Mouse (Mus musculus): ENCODE results near the gene Gm9918.

Gm9918 gene

DNA sequence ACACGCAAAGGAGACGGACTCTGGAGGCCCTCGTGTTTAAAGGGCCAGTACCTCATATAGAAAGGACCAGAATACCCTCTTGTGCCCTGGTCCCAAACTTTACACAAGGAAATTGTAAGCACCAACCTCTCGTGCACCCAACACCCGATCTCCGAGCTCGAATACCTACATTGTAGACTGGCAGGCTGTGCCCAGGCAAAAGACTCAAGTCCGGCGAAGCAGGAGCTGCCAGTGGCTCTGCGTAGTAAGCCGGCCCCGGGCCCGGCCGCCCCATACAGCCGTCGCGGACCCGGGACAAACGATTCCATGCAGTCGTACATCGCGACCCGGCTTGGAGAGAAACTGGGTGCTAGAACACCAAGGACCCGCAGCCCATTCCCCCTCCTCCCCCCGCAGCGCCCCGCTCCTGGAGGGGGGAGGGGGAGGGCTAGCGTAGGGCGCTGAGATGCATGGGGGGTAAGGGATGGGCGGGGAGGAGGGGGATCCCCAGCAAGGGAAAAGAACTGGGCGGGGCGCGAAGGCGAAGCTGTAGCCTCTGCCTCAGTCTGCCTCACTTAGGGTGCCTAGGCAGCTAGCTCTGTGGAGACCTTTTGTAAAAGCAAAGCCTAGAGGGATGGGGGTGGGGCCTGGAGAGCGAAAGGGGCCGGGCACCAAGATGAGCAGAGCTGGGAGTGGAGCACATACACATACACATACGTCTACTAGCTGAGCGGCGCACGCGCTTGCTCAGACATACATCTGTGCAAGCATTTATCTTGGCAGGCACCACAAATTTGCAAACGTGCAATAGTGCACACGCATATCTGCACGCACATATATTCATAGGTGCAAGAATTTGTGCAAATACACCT, 24.2 kb upstream of the Gm9918 start:
- DNase-seq (ENCODE audit: low spot score in 2 of 2) = peak; percentile 72 to 79

DNA sequence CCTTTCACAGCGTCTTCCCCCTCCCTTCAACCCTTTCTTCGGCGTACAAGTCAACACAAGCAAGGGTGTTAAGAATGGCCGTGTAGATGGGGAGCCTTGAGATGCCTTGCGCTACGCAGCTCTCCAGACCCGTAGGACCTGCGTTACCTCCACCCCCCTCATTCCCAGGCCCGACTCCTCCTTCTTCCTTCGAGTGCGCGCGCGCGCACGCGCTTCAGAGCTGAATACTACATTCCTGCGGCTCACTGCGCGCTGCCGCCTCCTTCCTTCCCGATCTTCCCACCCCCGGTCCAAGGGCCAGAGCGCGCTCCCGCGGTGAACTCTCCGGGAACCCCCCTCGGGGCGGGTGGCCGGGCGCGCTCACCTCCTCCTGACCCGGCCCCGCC, 23.5 kb upstream of the Gm9918 start:
- DNase-seq (ENCODE audit: low spot score in 2 of 2) = peak; percentile 86 to 89

DNA sequence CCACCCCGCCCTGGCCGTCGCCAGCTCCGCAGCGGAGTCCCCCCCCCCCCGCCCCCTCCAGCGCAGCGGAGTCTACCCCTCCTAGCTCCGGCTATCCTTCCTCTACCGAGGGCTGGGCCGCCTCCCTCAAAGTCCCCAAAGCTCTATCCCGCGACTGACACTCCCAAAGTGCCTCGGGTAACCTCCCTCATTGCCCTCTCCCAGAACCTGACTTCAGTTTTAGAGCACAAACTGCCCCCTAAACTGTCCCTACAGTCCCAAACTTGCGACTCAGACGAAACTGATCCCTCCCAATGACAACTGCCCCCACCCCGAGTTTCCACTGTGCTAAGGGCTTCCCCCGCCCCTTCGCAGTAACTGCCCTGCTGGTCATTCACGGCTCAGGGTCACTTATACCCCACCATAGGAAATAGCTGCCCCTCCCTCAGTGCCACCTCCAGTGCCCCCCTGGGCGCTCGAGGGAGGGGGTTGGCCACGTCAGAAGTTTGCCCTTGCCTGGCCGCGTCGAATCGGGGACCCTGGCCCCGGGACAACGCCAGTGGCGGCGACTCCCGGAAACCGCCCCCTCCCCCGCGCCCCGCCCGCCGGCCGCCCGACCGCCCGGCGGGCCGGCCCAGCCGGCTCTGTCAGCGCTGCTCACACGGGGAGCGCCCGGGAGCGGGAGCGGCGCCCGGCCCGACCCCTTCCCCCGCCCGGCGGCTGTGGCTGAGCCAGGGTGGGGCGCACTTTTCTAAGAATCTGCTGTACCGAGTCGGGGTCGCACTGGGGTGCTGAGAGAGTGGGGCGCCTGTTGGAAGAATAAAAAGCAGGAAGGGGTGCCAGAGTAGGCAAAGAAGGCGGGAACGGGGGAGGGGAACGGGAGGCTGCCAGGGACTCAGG, 22.9 kb upstream of the Gm9918 start:
- DNase-seq (ENCODE audit: low spot score in 2 of 2) = no peak

DNA sequence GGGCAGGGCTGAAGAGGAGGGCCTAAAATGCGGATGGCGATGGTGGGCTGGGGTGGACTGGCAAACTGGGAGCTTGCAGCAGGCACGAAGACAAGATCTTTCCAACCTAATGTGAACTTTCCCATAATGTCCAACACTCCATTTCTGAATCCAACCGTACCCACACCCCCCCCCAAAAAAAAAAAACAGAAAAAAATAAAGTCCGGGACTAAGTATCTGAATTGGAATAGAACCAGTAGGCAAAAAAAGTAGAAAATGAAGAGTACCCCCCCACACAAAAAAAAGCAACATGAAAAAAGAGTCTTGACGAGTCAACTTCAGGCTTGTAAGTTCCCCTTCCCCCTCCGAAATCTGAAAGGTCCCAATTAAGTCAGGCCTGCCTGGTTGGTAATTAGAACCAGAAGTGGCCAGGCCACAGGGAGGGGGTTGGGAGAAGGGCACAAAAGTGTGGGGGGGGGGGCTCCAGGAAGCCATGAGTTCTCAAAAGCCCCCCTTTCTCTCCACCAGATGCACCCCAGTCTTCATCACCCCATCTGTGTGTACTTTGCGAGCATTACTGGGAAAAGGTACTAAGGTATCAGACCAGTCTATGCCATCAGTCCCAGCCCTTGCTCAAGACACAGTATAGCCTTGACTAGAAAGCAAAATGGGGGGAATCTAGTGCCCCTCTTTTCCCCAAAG, 22.1 kb upstream of the Gm9918 start:
- no peak for DNase-seq (ENCODE audit: low spot score in 2 of 2)

DNA sequence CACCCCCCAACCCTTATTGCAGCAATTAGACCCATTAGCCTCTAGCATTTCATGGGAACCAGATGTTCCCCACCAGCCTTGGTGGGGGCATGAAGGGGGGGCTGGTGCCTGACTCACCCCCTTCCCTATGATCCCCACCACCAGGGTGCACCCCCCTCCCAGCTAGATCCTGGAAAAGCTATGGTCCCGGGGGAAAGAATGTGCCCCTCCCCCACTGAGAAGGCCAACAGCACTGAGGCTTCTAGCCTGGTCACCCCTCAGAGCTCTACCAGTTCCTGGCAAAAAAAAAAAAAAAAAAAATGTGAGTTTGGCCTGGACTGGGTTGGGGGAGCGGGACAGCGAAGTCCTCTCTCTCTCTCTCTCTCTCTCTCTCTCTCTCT, 21.6 kb upstream of the Gm9918 start:
- DNase-seq (ENCODE audit: low spot score in 2 of 2) = no peak

DNA sequence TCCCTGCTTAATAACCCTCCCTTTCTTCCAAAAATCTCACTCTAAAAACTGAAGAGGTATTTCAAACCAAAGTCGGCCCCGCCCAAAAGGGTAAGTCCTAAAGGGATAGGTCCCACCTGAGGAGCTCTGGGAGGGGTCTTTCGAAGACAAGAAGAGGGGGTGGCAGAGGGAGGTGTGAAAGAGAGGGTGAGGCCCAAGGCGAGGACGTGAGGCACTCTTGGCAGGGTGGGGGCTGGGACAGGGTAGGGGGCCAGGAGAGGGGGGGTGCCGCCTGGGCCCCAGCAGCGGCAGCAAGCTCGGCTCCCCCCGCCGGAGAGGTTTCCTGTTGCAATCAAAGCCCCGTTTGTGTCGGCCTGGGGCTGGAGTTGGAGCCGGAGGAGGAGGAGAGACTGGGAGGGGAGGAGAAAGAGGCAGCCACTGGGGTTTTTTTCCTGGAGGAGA, 21.1 kb upstream of the Gm9918 start:
- DNase-seq (ENCODE audit: low spot score in 2 of 2) = no peak

DNA sequence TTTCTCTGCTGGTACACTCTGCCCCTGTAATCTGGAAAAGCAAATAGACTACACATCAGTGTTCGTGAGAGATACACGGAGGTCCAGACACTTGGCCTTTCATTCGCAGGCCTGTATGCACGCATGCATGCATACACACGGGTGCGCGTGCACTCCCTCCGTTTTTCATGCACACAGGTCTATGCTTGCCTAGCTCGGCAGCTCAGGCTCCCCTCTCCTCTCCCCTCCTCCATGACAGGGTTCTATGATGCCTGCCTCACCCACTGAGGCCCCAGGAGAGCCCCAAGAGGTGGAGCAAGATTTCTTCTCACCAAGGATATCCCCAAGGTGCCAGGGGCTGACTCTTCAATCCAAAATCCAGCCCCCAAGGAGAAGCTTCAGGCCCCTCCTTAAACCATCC, 20.4 kb upstream of the Gm9918 start:
- no peak for DNase-seq (ENCODE audit: low spot score in 2 of 2)

DNA sequence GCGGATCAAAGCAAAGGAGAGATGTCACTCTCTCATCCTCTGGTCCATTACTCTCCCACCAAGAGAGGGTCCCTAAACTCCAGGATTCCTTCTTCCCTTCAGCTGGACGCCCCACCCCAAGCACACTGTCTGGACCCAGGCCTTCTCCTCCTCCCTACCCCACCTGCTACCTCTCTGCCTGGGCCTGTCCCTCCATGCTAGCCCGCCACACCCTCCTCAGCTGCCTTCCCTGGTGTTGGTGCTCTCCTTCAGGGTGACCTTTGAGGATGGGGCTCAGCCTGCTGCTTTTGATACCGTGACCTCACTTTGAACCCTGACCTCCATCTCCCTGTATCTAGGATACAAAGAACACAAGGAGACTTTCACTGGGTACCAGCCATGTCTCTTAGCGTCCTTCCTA, 19.8 kb upstream of the Gm9918 start:
- no peak for DNase-seq (ENCODE audit: low spot score in 2 of 2)

DNA sequence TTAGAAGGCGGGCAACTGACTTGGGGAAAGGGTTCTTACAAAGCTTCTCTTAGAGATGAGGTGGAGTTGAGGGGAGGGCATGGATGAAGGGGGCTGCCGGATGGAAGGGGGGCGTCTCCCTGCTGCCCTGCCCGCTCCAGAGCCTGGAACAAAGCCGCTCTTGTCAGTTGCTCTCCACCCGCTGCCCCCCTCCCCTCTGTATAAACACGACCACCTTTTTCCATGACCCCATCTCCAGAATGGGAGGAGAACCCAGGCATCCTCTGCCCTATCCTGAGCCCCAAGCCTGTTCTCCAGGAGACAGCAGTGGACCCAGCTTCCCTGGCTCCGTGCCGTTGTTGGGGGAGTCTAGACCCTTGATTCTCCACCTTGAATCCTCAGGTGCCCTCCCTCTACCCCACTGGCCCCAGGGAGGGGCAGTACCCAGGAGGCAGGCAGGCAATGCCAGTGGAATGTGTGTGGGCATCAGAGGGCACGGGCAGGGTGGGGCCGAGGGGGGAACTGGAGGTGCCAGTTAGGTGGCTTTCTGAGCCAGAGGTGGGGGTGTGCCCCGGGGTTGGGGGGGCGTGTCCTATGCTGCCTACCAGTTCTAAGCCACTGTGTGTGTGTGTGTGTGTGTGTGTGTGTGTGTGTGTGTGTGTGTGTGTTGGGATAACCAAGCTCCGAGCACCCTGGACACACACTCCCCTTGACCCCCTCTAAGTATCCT, 14.7 kb upstream of the Gm9918 start:
- no peak for DNase-seq (ENCODE audit: low spot score in 2 of 2)

DNA sequence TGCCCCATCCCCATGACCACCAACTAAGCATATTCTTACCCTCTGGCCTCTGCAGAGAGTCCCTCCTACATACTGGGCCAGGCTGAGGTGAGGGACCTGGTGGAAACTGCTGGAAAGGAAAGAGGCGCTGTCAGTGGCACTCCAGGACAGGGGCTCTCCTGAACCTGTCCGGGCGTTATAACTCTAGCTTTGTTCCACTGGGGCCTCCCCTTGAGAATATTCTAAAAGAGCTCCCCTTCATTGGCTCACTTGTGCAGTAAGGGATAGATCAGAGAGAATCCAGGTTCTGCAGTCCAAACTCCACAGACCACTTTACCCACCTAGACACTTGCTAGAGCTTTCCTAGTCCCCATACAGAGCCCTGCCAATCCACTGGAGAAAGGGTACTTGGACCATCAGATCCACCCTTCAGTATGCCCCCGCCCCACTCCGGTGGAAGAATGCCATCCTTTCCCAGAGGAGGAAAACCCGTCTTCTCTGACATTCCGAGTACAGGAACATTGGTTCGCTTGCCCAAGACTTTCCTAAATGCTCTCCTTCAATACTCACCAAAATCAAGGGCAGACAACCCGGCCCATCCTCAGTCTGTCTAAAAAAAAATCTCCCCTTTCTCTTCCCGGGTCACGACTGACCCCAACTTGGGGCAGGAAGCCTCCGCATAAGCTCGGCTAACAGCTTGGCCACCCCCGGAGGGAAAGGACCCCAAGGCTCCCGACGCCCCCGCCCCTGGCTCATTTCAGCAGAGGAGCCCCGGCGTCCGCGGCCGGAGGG, 13.7 kb upstream of the Gm9918 start:
- DNase-seq (ENCODE audit: low spot score in 2 of 2) = no peak

DNA sequence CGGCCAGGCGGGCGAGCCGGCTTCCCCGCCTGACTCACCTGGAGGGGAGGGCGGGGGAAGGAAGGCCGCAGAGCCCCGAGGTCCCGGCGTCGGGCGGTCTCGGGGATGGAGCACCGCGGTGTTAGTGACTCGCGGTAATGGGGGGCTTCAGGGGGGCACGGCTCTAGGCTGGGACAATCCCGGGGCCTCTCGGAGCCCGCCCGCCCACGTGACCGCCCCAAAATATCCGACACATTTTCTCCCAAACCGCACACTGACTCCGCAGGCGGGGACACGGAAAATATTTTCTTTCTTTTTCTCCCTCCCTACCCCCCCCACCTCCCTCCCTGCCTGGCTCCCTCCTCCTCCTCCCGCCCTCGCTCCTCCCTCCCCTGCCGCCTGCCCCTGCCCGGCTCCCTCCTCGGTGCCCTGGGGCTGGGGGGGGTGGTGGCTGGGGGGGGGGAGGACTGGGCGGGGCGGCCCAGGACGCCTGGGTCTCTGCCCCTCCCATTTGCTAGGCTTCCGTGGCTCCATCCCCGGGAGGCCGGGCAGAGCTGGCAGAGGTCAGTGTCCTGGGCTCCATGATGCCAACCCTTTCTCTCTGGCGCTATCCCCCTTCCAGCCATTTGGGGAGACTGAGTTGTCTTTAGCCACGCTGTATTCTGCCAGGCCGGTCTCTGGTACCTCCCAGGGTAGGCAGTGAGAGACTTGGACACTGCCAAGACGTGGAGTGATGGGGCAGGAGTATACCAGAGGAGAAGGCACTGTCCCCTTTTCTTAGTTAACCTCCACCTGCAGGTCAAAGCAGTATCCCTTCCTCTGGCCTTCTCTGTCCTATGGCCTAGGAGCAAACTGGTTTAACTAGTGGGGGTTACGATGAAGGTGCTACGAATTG, 12.9 kb upstream of the Gm9918 start, which contains the start of gene Rarg:
Gene Rarg (minus strand): TSS at position 316 of the 874 bp plus-strand sequence.
- DNase-seq (ENCODE audit: low spot score in 2 of 2) = no peak

DNA sequence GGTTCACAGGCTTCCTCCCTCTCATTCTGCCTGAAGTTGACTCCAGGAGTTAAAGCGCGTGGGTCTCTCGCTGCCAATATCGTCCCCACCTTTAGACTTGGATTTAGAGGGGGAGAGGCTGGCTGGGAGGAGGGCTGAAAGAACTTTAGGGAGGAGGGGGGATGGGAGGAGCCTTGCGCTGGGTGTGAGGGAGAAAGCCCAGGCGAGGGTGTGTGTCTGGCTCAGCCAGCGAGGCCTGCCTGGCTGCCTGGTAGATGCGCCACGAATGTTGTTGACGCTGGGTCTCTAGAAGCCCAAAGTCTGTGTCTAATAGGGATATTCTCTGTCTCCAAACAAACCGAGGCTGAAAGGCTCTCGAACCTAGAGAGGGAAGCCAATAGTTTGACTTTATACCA, 12.3 kb upstream of the Gm9918 start:
- no peak for DNase-seq (ENCODE audit: low spot score in 2 of 2)

DNA sequence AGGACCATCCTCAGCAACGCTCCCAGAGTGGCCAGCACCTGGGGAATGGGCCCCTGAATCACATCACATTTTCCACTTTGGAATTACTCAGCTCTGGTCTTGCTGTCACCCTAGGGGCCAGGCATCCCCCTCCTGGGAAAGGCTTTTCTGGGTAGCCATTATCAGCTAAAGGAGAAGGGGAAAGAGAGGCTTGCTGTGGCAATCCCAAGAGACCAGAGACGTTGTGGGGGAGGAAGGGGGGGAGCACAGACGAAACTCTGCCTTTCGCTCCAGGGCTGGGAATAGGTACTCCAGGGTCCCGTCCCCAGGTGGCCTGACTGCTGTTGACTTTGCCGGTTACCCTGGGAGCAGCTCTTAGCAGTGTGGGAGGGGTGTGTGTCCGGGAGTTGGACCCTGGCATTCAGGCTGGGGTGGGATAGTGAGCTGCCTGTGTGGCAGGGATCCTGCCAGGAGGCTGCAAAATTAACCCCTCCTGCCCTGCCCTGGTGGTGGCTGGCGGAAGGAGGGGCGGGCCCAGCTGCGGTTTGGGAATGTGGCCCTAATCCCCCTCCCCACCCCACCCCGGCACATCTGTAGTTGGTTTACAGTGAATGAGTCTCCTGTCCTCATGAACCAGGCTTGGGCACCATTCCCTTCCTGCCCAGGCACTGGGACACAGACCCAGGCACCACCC, 11.6 kb upstream of the Gm9918 start:
- no peak for DNase-seq (ENCODE audit: low spot score in 2 of 2)

DNA sequence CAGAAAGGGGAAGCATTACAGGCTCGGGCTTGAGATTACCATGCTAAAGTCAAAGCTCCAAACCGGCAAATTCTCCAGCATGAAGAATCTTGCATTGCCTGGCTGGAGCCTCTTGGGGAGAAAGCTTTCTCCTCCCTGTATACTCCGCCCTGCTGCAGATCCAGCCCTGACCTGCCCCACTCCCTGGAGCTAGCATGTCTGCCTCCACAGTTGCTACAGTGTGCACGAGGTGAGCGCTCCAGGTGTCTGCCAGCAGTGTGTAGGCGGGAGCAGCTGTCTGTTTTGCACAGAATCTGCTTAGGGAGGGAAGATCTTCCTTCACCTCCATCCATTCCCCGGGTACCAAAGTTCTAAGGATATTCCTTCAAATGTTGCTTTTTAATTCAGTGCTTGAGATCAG, 7.8 kb upstream of the Gm9918 start:
- peak; percentile 51 to 64 for DNase-seq (ENCODE audit: low spot score in 2 of 2)

DNA sequence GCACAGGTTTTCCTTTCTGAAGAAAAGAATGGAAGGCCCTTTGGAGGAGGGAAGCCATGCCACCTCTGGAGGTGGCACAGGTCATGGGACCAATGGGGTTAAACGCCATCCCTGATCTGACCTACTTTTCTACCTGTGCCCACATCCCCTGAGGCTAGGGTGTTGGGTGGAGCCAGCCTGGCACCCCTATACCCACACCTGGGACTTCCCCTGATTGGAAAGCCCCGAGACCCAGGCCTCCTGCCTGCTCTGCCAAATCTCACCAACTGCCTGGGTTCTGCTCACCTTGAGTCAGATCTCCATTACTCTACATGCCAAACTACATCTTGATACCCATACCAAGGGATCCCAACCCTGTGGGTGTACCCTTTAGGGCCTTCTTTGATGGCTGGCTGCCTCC, 7.3 kb upstream of the Gm9918 start:
- no peak for DNase-seq (ENCODE audit: low spot score in 2 of 2)

DNA sequence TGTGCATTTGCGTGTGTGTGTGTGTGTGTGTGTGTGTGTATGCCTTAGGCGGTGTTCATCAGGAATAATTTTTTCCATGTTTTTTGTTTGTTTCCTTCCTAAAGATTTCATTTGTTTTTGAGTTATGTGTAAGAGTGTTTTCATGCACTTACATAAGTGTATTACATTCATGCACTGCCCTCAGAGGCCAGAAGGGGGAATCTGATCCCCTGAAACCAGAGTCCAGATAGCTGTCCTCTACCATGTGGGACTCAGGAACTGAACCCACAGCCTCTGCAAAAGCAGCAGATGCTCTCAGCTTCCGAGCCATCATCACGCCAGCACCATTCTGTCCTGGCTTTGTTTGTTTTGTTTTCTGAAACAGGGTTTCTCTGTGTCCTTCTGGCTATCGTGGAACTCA, 4.8 kb upstream of the Gm9918 start:
- no peak for DNase-seq (ENCODE audit: low spot score in 2 of 2)

DNA sequence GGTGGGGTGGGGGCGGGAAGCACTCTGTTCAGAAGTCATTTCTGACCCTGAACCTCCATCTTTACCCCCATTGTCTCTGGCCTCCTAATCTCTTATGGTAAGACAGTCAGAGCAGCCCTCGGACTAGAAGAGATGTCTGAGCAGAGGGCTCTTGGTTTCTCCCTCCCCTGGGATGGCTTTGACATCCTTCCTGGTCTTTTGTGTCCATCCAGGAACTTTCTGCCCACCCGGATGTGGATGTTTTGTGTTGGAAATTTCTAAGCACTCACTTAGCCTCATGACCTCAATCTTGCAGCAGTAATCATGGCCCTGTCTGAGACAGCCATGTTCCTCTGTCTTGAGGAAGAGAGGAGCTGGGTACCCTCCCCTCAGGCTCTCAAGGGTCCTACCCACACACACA, 1.1 kb downstream of the Gm9918 start:
- DNase-seq (ENCODE audit: low spot score in 2 of 2) = no peak

DNA sequence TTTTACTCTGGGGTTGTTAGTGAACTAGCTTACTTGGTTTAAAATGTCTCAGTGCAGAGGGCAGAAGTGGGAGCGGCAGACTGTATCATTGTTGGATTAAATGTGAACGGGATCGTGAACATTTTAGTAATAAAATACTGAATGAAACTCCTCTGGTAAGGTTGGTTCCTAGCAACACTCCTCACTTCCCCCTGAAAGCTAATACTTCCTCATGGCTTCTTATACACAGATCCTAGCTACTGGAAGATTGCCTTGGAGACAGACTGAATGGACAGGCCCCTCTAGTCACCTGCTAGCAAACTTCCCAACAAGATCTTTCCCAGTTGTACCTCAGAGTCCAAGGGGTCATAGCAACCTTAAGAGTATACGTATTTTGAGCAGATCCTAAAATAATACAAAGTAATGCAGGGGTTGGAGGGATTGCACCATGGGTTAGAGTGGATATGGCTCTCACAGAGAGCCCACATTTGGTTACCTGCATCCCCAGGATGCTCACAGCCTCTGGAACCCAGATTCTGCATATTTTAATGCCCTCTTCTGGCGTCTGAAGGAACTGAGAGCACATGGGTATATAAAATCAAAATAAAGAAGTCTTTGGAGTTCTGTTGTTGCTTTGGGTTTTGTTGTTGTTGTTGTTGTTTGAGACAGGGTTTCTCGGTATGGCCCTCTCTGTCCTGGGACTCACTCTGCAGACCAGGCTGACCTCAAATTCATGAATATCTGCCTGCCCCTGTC, 3.8 kb downstream of the Gm9918 start:
- no peak for DNase-seq (ENCODE audit: low spot score in 2 of 2)

DNA sequence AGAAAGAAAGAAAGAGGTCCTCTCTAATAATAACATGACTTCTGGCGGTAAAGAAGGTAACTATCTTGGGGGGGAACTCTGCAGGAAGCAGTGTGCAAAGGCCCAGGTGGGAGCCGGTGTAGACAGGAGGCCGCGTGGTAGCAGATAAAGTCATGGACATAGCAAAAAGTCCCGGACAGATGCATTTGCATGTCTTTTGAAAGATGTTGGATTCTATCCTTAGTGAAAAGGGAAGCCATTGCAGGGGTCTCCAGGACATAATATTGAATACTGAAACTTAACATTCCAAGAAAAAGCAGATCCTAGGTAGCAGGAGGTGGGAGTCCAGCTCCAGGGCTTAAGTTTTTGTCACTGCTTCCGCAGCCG, 8.3 kb downstream of the Gm9918 start:
- no peak for DNase-seq (ENCODE audit: low spot score in 2 of 2)

Data from right cerebral cortex, postnatal 36 days (tissue).